Mouse (Mus musculus) forebrain, embryonic 11.5 days (tissue): ENCODE results near the gene Atg7. TPM values are rescaled to one million over a fixed set of nuclear protein-coding genes. Genes with fewer than 3 reads are reported as not detected.

Experiments used
- ATAC-seq: fragments of 200-750 bp; cut with Nextera tagmentation; replicated peaks from 2 replicates; pipeline ENCODE4 v1.8.0; 2017; ENCODE audit warnings: moderate TSS enrichment; ENCODE audit not compliant: low FRiP score
- DNase-seq: peaks from one replicate; pipeline ENCODE4 v3.0.0-alpha.2; 2017; ENCODE audit warnings: low spot score
- H3K27ac ChIP-seq: fragments of 300-500 bp; sonication (generic); 2 replicates; pipeline ENCODE4 v1.5.1; 2014; ENCODE audit warnings: low read depth, low read length
- H3K27me3 ChIP-seq: fragments of 300-500 bp; sonication (generic); 2 replicates; pipeline ENCODE4 v1.6.1; 2014; ENCODE audit warnings: mild to moderate bottlenecking, low read length, mixed read lengths; ENCODE audit not compliant: control insufficient read depth, insufficient read depth
- H3K36me3 ChIP-seq: fragments of 300-500 bp; sonication (generic); 2 replicates; pipeline ENCODE4 v1.6.1; 2014; ENCODE audit warnings: mild to moderate bottlenecking, low read length, moderate library complexity, mixed read lengths; ENCODE audit not compliant: control insufficient read depth, insufficient read depth
- H3K4me1 ChIP-seq: fragments of 300-500 bp; sonication (generic); replicated peaks from 2 replicates; pipeline ENCODE4 v1.6.1; 2014; ENCODE audit warnings: low read length, mixed read lengths; ENCODE audit not compliant: control insufficient read depth, insufficient read depth
- H3K4me2 ChIP-seq: fragments of 300-500 bp; sonication (generic); 2 replicates; pipeline ENCODE4 v1.6.1; 2014; ENCODE audit warnings: low read depth, mild to moderate bottlenecking, low read length, moderate library complexity, mixed read lengths; ENCODE audit not compliant: severe bottlenecking
- H3K4me3 ChIP-seq: fragments of 300-500 bp; sonication (generic); 2 replicates; pipeline ENCODE4 v1.5.1; 2014; ENCODE audit warnings: low read depth, low read length
- H3K9ac ChIP-seq: fragments of 300-500 bp; sonication (generic); 2 replicates; pipeline ENCODE4 v1.6.1; 2014; ENCODE audit warnings: low read length
- H3K9me3 ChIP-seq: fragments of 300-500 bp; sonication (generic); 2 replicates; pipeline ENCODE4 v1.6.1; 2016; ENCODE audit warnings: low read length, mixed read lengths; ENCODE audit not compliant: control insufficient read depth
- WGBS: fragments of 180-500 bp; shearing (Covaris S2); extraction: QIAGEN DNeasy Blood & Tissue Kit; methylation state at CpG from one replicate; pipeline ENCODE4 v1.1.7; 2014; 5-methylcytosine and 5-hydroxymethylcytosine counted together
- polyA plus RNA-seq: library from polyadenylated mRNA; unstranded; fragments of >200 nt; fragmentation: Nextera tagmentation; extraction: Ambion mirVana; gene quantifications from 2 replicates; pipeline ENCODE4 v1.2.1, GENCODE M21; 2014

The Atg7 gene
- polyA plus RNA-seq, 1 experiment from 2014 or later = 20.3 TPM

GRCm38 (mm10) chr6:114733681-114734080 lies 90.8 kb downstream of the Atg7 start:
- H3K36me3 ChIP-seq = no peaks in the 10 kb centered on the region
- H3K9me3 ChIP-seq = no peaks in the 10 kb centered on the region
- H3K4me1 ChIP-seq = peaks cover 1% of the 10 kb centered on the region; the same call in 1 of the 2 replicates
- H3K27ac ChIP-seq = no peak overlapping the region
- ATAC-seq (no peak), DNase-seq (no peak)
- 86% methylated on average over 3 of the region's 3 CpGs for WGBS
- H3K4me3 ChIP-seq = no peak overlapping the region
- H3K9ac ChIP-seq = no peak overlapping the region
- no peak overlapping the region for H3K4me2 ChIP-seq
- no peaks in the 10 kb centered on the region for H3K27me3 ChIP-seq

GRCm38 (mm10) chr6:114735054-114735453 lies 92.2 kb downstream of the Atg7 start:
- H3K4me3 ChIP-seq = no peak overlapping the region
- H3K36me3 ChIP-seq = no peaks in the 10 kb centered on the region
- no peak overlapping the region for H3K27ac ChIP-seq
- no peak overlapping the region for H3K9ac ChIP-seq
- ATAC-seq (no peak), DNase-seq (no peak)
- H3K9me3 ChIP-seq = no peaks in the 10 kb centered on the region
- H3K4me1 ChIP-seq = peaks cover 2% of the 10 kb centered on the region; the same call in 1 of the 2 replicates
- H3K27me3 ChIP-seq = no peaks in the 10 kb centered on the region
- no peak overlapping the region for H3K4me2 ChIP-seq
- WGBS = 87% methylated on average over 3 of the region's 3 CpGs

GRCm38 (mm10) chr6:114736355-114736754 lies 93.5 kb downstream of the Atg7 start:
- H3K27ac ChIP-seq = no peak overlapping the region
- H3K9me3 ChIP-seq = no peaks in the 10 kb centered on the region
- peaks cover 2% of the 10 kb centered on the region; the same call in 1 of the 2 replicates for H3K4me1 ChIP-seq
- DNase-seq = no peak
- no peaks in the 10 kb centered on the region for H3K36me3 ChIP-seq
- no peaks in the 10 kb centered on the region for H3K27me3 ChIP-seq
- no peak for ATAC-seq
- H3K4me2 ChIP-seq = no peak overlapping the region
- no peak overlapping the region for H3K4me3 ChIP-seq
- H3K9ac ChIP-seq = no peak overlapping the region
- 89% methylated on average over 9 of the region's 9 CpGs for WGBS

- no peak overlapping the region for H3K4me3 ChIP-seq
- peaks cover 2% of the 10 kb centered on the region; the same call in 1 of the 2 replicates for H3K4me1 ChIP-seq
- no peak overlapping the region for H3K27ac ChIP-seq
- no peak overlapping the region for H3K9ac ChIP-seq
- H3K36me3 ChIP-seq = no peaks in the 10 kb centered on the region
- no peak overlapping the region for H3K4me2 ChIP-seq
- no peaks in the 10 kb centered on the region for H3K9me3 ChIP-seq
- no peak for DNase-seq
- WGBS = 82% methylated on average over 11 of the region's 11 CpGs
- no peak for ATAC-seq
- H3K27me3 ChIP-seq = no peaks in the 10 kb centered on the region
Observed at GRCm38 (mm10) chr6:114737181-114737580, 94.3 kb downstream of the Atg7 start.

- no peak overlapping the region for H3K27ac ChIP-seq
- peak; percentile 69 for DNase-seq
- H3K4me2 ChIP-seq = peak overlapping the region; percentile 66
- 16% methylated on average over 43 of the region's 46 CpGs for WGBS
- ATAC-seq = peak; percentile 63; the same call in 1 of the 2 replicates
- peak overlapping the region; percentile 67 for H3K9ac ChIP-seq
- peak overlapping the region; percentile 28 for H3K4me3 ChIP-seq
- H3K27me3 ChIP-seq = no peaks in the 10 kb centered on the region
- H3K4me1 ChIP-seq = peaks cover 2% of the 10 kb centered on the region; the same call in 1 of the 2 replicates
- no peaks in the 10 kb centered on the region for H3K36me3 ChIP-seq
- no peaks in the 10 kb centered on the region for H3K9me3 ChIP-seq
Observed at GRCm38 (mm10) chr6:114737931-114738759, 95.2 kb downstream of the Atg7 start.

GRCm38 (mm10) chr6:114738760-114739112 lies 95.8 kb downstream of the Atg7 start:
- H3K4me1 ChIP-seq = peaks cover 2% of the 10 kb centered on the region; the same call in 1 of the 2 replicates
- H3K27me3 ChIP-seq = no peaks in the 10 kb centered on the region
- ATAC-seq (no peak), DNase-seq (no peak)
- peak overlapping the region; percentile 28; the same call in 1 of the 2 replicates for H3K4me3 ChIP-seq
- H3K36me3 ChIP-seq = no peaks in the 10 kb centered on the region
- H3K9me3 ChIP-seq = no peaks in the 10 kb centered on the region
- H3K4me2 ChIP-seq = peak overlapping the region; percentile 66
- WGBS = 78% methylated on average over 4 of the region's 4 CpGs
- H3K9ac ChIP-seq = peak overlapping the region; percentile 67
- H3K27ac ChIP-seq = no peak overlapping the region

GRCm38 (mm10) chr6:114742209-114743003 lies 99.5 kb downstream of the Atg7 start:
- ATAC-seq (no peak), DNase-seq (no peak)
- Histone ChIP-seq H3K4me2 (no peak overlapping the region), H3K4me3 (no peak overlapping the region), H3K9ac (no peak overlapping the region), H3K36me3 (no peaks in the 10 kb centered on the region), H3K4me1 (peaks cover 2% of the 10 kb centered on the region; the same call in 1 of the 2 replicates), H3K27ac (no peak overlapping the region), H3K9me3 (no peaks in the 10 kb centered on the region), H3K27me3 (no peaks in the 10 kb centered on the region)
- 91% methylated on average over 12 of the region's 12 CpGs for WGBS

GRCm38 (mm10) chr6:114743126-114743525 lies 100.2 kb downstream of the Atg7 start:
- Histone ChIP-seq H3K4me3 (no peak overlapping the region), H3K9me3 (no peaks in the 10 kb centered on the region), H3K4me2 (no peak overlapping the region), H3K36me3 (no peaks in the 10 kb centered on the region), H3K4me1 (peaks cover 2% of the 10 kb centered on the region; the same call in 1 of the 2 replicates), H3K27me3 (no peaks in the 10 kb centered on the region), H3K27ac (no peak overlapping the region), H3K9ac (no peak overlapping the region)
- 90% methylated on average over 8 of the region's 8 CpGs for WGBS
- ATAC-seq = no peak
- no peak for DNase-seq
